Mouse (Mus musculus): ENCODE results near the gene Sf1. TPM values are rescaled to one million over a fixed set of nuclear protein-coding genes. Genes with fewer than 3 reads are reported as not detected.

Sf1 gene
- polyA plus RNA-seq, 1 experiment from 2014 or later: 107 TPM

GRCm38 (mm10) chr19:6364317-6364725 is 831 bp downstream of the Sf1 start:
- Histone ChIP-seq H3K9me3 (no peaks in the 10 kb centered on the region), H3K4me3 (peak overlapping the region; percentile 91), H3K4me2 (peak overlapping the region; percentile 77), H3K27ac (peak overlapping the region; percentile 99), H3K36me3 (peaks cover 41% of the 10 kb centered on the region), H3K9ac (peak overlapping the region; percentile 98), H3K27me3 (no peaks in the 10 kb centered on the region), H3K4me1 (replicated peaks) (peaks cover 33% of the 10 kb centered on the region)
- WGBS: under 1% methylated on average over 54 of the region's 55 CpGs
- ATAC-seq (ENCODE audit: low FRiP score): no peak

DNA sequence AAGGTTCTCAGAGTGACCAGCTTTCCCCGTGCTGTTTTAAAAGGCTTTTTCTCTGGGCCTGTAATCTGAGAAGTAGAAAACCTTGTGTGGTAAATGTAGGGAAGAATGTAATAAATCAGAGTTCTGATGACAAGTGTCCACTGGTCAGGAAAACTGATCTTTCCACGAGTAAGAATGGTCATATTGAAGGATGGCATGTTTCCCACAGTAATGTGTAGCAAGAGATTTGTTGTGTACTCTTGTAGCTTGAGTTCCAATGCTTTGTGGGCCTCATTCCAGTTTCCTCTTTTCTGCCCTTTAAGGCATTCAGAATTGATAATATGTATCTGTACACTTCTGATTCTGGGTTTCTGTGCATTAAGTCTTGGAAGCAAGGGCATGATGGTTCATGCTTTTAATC is 1.4 kb downstream of the Sf1 start:
- no peak for ATAC-seq (ENCODE audit: low FRiP score)
- Histone ChIP-seq H3K27ac (peak overlapping the region; percentile 99; the same call in 1 of the 2 replicates), H3K36me3 (peaks cover 46% of the 10 kb centered on the region), H3K4me3 (peak overlapping the region; percentile 91), H3K4me1 (replicated peaks) (peaks cover 33% of the 10 kb centered on the region), H3K27me3 (no peaks in the 10 kb centered on the region), H3K9me3 (no peaks in the 10 kb centered on the region), H3K9ac (peak overlapping the region; percentile 98), H3K4me2 (peak overlapping the region; percentile 77)
- WGBS: 7% methylated on average over 2 of the region's 2 CpGs

DNA sequence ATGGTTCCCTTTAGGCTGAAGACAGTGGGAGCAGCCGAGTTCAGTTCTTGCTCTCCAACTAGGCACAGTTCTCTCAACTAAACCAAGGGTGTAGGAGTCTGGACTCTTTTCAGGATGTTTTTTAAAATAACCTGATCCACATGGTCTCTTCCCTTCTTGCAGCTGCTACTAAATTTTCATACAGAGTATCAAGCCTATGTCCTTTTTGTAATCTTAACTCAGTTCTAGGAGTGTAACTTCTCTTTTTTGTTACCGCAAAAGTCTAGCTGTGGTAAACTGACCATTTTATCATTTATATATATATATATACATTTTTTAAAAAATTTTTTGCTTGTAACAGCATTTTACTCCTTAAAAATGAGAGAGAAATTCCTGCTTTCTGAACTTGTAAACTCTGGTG is 6.7 kb downstream of the Sf1 start:
- Histone ChIP-seq H3K36me3 (peaks cover 94% of the 10 kb centered on the region), H3K9ac (no peak overlapping the region), H3K4me2 (no peak overlapping the region), H3K4me1 (replicated peaks) (peaks cover 20% of the 10 kb centered on the region), H3K27ac (no peak overlapping the region), H3K27me3 (no peaks in the 10 kb centered on the region), H3K4me3 (no peak overlapping the region), H3K9me3 (no peaks in the 10 kb centered on the region)
- ATAC-seq (ENCODE audit: low FRiP score): no peak
- 93% methylated on average over 2 of the region's 2 CpGs for WGBS

DNA sequence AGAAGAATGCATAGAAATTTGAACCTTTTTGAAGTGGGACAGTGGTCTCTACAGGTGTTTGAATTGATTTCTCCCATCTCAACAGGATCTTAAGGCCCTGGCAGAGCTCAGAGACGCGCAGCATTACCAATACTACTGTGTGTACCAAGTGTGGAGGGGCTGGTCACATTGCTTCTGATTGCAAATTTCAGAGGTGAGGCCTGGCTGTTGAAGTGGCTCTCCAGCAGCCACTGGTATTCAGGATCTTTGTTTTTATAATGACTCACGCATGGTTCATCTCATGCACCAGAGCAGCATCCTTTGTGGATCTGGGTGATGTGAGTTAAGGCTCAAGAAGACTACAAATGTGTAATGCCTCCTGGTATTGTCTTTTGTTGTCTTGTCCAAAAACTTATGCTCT is 8.9 kb downstream of the Sf1 start:
- H3K9me3 ChIP-seq: no peaks in the 10 kb centered on the region
- H3K27ac ChIP-seq: no peak overlapping the region
- peaks cover 11% of the 10 kb centered on the region for H3K4me1 ChIP-seq (replicated peaks)
- H3K36me3 ChIP-seq: peaks cover 97% of the 10 kb centered on the region
- no peak overlapping the region for H3K9ac ChIP-seq
- H3K4me2 ChIP-seq: no peak overlapping the region
- H3K4me3 ChIP-seq: no peak overlapping the region
- H3K27me3 ChIP-seq: no peaks in the 10 kb centered on the region
- ATAC-seq (ENCODE audit: low FRiP score): no peak
- WGBS: 93% methylated on average over 3 of the region's 3 CpGs

GRCm38 (mm10) chr19:6373539-6374400 is 10.3 kb downstream of the Sf1 start:
- peak; percentile 43; the same call in 1 of the 2 replicates for ATAC-seq (ENCODE audit: low FRiP score)
- no peaks in the 10 kb centered on the region for H3K9me3 ChIP-seq
- no peak overlapping the region for H3K27ac ChIP-seq
- H3K9ac ChIP-seq: no peak overlapping the region
- H3K4me2 ChIP-seq: no peak overlapping the region
- 68% methylated on average over 12 of the region's 12 CpGs for WGBS
- H3K27me3 ChIP-seq: no peaks in the 10 kb centered on the region
- peaks cover 97% of the 10 kb centered on the region for H3K36me3 ChIP-seq
- H3K4me3 ChIP-seq: no peak overlapping the region
- H3K4me1 ChIP-seq (replicated peaks): peaks cover 12% of the 10 kb centered on the region

GRCm38 (mm10) chr19:6374571-6374970 is 11.1 kb downstream of the Sf1 start:
- H3K27me3 ChIP-seq: no peaks in the 10 kb centered on the region
- H3K27ac ChIP-seq: no peak overlapping the region
- ATAC-seq (ENCODE audit: low FRiP score): no peak
- 99% methylated on average over 10 of the region's 10 CpGs for WGBS
- H3K4me2 ChIP-seq: no peak overlapping the region
- no peak overlapping the region for H3K9ac ChIP-seq
- H3K9me3 ChIP-seq: no peaks in the 10 kb centered on the region
- peaks cover 12% of the 10 kb centered on the region for H3K4me1 ChIP-seq (replicated peaks)
- no peak overlapping the region for H3K4me3 ChIP-seq
- peaks cover 98% of the 10 kb centered on the region for H3K36me3 ChIP-seq

DNA sequence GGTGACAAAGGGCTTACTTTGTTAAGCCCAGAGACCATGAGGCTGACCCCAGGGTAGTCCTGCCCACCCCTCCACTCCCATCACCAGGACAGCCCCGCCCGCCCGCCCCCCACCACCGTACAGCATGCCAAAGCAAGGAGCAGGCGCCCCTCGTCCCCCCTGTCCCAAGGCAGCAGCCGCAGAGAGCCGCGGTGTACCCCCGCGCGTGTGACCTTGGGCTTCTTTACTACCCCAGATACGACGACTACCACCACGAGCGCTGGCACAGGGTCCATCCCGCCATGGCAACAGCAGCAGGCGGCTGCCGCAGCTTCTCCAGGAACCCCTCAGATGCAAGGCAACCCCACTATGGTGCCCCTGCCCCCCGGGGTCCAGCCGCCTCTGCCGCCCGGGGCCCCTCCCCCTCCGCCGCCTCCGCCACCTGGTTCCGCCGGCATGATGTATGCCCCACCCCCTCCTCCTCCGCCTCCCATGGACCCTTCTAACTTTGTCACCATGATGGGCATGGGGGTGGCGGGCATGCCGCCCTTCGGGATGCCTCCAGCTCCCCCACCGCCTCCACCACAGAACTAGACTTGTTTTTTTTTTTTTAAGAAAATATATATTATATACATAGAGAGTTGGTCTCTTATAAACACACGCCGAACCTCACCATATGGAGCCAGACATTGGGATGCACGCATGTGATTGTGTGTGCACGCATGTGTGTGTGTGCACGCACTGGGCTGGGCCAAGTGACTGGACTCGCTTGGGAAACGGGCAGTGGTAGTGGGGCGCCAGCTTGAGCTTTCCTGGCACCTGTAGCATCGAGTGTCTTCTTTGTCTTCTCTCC is 12.1 kb downstream of the Sf1 start:
- H3K27me3 ChIP-seq: no peaks in the 10 kb centered on the region
- peaks cover 89% of the 10 kb centered on the region for H3K36me3 ChIP-seq
- no peak overlapping the region for H3K9ac ChIP-seq
- peak; percentile 22; the same call in 1 of the 2 replicates for ATAC-seq (ENCODE audit: low FRiP score)
- H3K27ac ChIP-seq: no peak overlapping the region
- WGBS: 87% methylated on average over 40 of the region's 42 CpGs
- peaks cover 12% of the 10 kb centered on the region for H3K4me1 ChIP-seq (replicated peaks)
- H3K9me3 ChIP-seq: no peaks in the 10 kb centered on the region
- no peak overlapping the region for H3K4me3 ChIP-seq
- no peak overlapping the region for H3K4me2 ChIP-seq

DNA sequence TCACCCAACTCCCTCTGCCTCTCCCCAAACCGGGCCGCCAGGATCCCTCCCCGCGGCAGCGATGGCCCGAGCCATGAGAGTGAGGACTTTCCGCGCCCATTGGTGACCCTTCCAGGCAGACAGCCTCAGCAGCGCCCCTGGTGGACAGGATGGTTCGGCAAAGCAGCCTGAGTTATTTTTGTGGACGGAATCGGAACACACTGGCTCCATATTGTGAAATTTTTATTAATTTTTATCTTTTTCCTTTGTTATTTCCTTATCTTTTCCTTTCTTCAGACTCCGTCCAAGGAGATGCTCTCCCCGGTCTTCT is 12.7 kb downstream of the Sf1 start:
- no peak overlapping the region for H3K4me3 ChIP-seq
- 72% methylated on average over 14 of the region's 14 CpGs for WGBS
- H3K9ac ChIP-seq: no peak overlapping the region
- peaks cover 86% of the 10 kb centered on the region for H3K36me3 ChIP-seq
- no peak overlapping the region for H3K27ac ChIP-seq
- no peak overlapping the region for H3K4me2 ChIP-seq
- H3K27me3 ChIP-seq: no peaks in the 10 kb centered on the region
- H3K4me1 ChIP-seq (replicated peaks): peaks cover 12% of the 10 kb centered on the region
- ATAC-seq (ENCODE audit: low FRiP score): no peak
- no peaks in the 10 kb centered on the region for H3K9me3 ChIP-seq

DNA sequence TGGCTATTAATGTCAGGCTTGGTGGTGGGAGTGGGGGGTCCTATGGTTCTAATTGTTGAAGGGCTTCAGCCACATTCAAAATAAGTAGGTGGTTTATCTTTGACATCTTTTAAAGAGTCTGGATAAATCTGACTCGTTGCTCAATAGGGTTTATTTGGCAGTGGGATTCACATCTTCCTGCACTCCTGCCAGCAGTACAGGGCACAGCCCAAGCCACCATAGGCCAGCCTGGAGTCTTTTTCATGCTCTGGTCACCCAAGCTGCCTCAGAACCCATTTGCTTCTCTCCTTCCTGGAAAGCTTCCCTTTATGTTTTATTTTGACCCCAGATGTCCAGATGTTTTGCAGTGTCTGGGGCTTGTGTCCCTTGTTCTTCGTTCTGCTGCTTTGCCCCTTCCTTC is 13.2 kb downstream of the Sf1 start:
- peak overlapping the region; percentile 46 for H3K27ac ChIP-seq
- no peak for ATAC-seq (ENCODE audit: low FRiP score)

DNA sequence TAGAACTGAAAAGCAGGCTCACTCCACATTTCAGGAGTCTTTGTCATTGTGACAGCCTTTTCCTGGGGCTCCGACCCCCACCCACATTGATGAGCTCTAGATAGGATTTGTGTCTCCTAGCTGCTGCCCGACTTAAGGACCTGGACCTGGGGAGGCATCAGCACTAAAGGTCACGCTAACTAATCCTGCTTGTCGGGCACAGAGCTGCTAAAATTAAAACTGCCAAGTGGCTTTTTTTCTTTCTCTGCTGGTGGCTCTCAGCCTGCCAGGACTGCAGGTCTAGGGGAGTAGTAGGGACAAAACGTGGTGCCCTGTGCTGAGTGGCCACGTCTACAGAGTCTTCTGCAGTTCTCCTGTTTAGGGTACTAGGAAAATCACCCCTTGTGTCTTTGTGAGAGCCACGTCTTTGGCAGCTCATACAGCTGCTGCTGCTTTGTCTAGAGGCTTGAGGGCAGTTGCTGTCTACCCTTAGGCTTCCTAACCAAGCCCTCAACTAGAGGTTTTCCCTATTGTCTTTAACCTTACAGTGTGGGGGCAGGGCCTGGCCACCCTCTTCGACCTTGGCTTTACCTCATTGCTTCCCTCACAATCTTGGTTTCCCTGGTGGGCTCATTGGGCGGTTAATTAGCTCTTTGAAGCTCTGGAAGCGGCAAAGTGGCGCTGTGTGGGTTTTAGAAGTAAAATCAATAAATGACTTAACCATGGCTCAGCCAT is 14.0 kb downstream of the Sf1 start:
- 42% methylated on average over 11 of the region's 11 CpGs for WGBS
- H3K4me2 ChIP-seq: no peak overlapping the region
- no peak overlapping the region for H3K4me3 ChIP-seq
- peaks cover 12% of the 10 kb centered on the region for H3K4me1 ChIP-seq (replicated peaks)
- H3K9me3 ChIP-seq: no peaks in the 10 kb centered on the region
- peak overlapping the region; percentile 76 for H3K27ac ChIP-seq
- H3K36me3 ChIP-seq: peaks cover 73% of the 10 kb centered on the region
- no peak for ATAC-seq (ENCODE audit: low FRiP score)
- no peak overlapping the region for H3K9ac ChIP-seq
- H3K27me3 ChIP-seq: no peaks in the 10 kb centered on the region

More for the DNA sequence above, 13.2 kb downstream of the Sf1 start:
- no peak overlapping the region for H3K4me3 ChIP-seq
- 86% methylated on average over 2 of the region's 2 CpGs for WGBS
- H3K27me3 ChIP-seq: no peaks in the 10 kb centered on the region
- no peaks in the 10 kb centered on the region for H3K9me3 ChIP-seq
- H3K4me1 ChIP-seq (replicated peaks): peaks cover 12% of the 10 kb centered on the region
- H3K36me3 ChIP-seq: peaks cover 82% of the 10 kb centered on the region
- no peak overlapping the region for H3K4me2 ChIP-seq
- H3K9ac ChIP-seq: no peak overlapping the region

- ATAC-seq (ENCODE audit: low FRiP score): no peak
- Histone ChIP-seq H3K27me3 (no peaks in the 10 kb centered on the region), H3K9ac (no peak overlapping the region), H3K36me3 (peaks cover 43% of the 10 kb centered on the region), H3K4me1 (replicated peaks) (peaks cover 23% of the 10 kb centered on the region), H3K4me3 (no peak overlapping the region), H3K4me2 (no peak overlapping the region), H3K27ac (no peak overlapping the region), H3K9me3 (no peaks in the 10 kb centered on the region)
- WGBS: 93% methylated on average over 9 of the region's 9 CpGs
Measured at GRCm38 (mm10) chr19:6380411-6381166, 17.1 kb downstream of the Sf1 start.
